Mouse (Mus musculus): Measurements from ENCODE around the gene Eprs. TPM values are rescaled to one million over a fixed set of nuclear protein-coding genes. Genes with fewer than 3 reads are reported as not detected.

Gene Eprs
- polyA plus RNA-seq, 1 experiment: 44.2 TPM

DNA sequence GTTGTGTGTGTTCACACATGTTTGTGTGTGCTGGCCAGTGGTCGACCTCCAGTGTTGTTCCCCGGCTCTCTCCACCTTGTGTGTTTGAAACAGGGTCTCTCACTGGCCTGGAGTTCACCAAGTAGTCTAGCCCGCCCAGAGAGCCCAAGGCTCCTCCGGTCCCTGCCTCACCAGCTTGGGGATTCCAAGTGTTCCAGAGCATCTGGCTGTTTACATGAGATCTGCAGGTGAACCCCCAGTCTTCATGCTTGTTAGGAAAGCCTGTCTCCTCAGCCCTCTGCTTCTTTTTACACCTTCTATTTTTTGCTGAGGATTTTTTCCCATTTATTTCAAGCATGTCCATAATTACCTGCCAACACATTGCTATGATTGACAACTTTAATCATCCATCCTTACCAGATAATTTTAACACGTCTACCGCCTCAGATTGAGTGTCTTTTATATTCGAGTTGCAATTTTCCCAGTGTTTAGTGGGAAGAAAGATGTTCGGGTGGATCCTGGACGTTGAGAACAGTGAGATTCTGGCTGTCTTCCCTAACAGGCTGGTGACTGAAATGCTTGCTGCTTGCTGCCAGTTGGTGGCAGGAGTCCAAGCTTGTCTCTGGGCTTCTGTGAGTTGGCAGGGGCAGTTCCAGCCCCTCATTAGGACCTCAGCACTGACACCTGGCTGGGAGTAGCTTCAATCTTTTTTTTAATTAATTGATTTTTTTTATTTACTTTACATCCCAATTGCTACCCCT is 76.2 kb downstream of the Eprs start:
- TF ChIP-seq MAX (IDR thresholded peaks at IDR 0.05): no peak
- TF ChIP-seq USF1 (IDR thresholded peaks at IDR 0.05; ENCODE audit: low read depth): no peak
- no peak for TF ChIP-seq MYOD1 (IDR thresholded peaks at IDR 0.05; ENCODE audit: control insufficient read depth, insufficient read length, low read depth)
- H3K27me3 ChIP-seq (ENCODE audit: control insufficient read depth, insufficient read depth, insufficient read length): peaks cover 20% of the 10 kb centered on the region
- H3K79me2 ChIP-seq (ENCODE audit: control insufficient read depth, insufficient read depth): no peaks in the 10 kb centered on the region
- no peak overlapping the region for H3K4me3 ChIP-seq (ENCODE audit: insufficient read depth, poor library complexity, severe bottlenecking)
- H3ac ChIP-seq (ENCODE audit: control insufficient read depth, insufficient read length, low read depth): no peak overlapping the region
- no peaks in the 10 kb centered on the region for H3K36me3 ChIP-seq (ENCODE audit: control insufficient read depth, insufficient read depth)
- H3K79me3 ChIP-seq (ENCODE audit: low read depth): no peaks in the 10 kb centered on the region

DNA sequence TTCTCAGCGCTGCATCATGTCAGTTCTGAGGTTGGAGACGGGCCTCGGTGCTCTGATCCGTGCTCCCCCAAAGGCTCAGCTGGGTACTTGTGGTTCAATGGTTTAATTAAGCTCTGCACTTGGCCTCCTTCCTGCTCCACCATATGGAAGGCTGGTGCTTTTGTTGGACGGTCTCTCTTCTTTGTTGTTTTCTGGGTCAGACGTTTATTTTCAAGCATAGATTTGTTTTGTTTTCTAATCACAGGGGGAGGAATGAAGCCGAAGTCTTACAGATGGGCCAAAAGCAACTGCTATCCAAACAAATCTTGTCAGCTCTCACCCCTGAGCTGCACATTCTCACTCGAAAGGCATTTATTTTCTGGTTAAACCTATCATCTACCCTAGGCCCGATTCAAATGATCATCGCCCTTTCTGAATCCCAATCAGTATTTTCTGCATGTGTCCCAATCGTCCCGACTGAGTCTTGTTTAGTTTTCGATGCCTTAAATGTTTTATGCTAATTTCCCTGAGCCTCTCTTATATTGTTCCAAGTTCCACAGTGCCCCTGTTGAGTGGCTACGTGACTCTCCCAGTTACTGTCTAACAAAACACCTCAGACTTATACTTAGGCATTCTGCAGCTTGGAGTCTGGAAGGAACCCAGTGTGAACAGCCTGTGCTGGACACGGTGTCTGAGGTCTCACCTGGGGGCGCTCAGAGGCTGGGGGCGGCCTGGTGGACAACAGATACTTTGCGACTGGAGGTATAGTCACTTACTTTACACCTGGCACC is 79.0 kb downstream of the Eprs start:
- no peak overlapping the region for H3ac ChIP-seq (ENCODE audit: control insufficient read depth, insufficient read length, low read depth)
- H3K27me3 ChIP-seq (ENCODE audit: control insufficient read depth, insufficient read depth, insufficient read length): peaks cover 20% of the 10 kb centered on the region
- no peaks in the 10 kb centered on the region for H3K79me2 ChIP-seq (ENCODE audit: control insufficient read depth, insufficient read depth)
- H3K36me3 ChIP-seq (ENCODE audit: control insufficient read depth, insufficient read depth): no peaks in the 10 kb centered on the region
- H3K4me3 ChIP-seq (ENCODE audit: insufficient read depth, poor library complexity, severe bottlenecking): no peak overlapping the region
- no peaks in the 10 kb centered on the region for H3K79me3 ChIP-seq (ENCODE audit: low read depth)
- no peak for TF ChIP-seq MAX (IDR thresholded peaks at IDR 0.05)
- TF ChIP-seq MYOD1 (IDR thresholded peaks at IDR 0.05; ENCODE audit: control insufficient read depth, insufficient read length, low read depth): no peak
- TF ChIP-seq USF1 (IDR thresholded peaks at IDR 0.05; ENCODE audit: low read depth): no peak
- TF ChIP-seq CTCF (IDR thresholded peaks at IDR 0.05; ENCODE audit: control insufficient read depth, insufficient read depth, insufficient read length): no peak
- TF ChIP-seq CEBPB (IDR thresholded peaks at IDR 0.05; ENCODE audit: low read depth): no peak
- TF ChIP-seq MYOG (IDR thresholded peaks at IDR 0.05; ENCODE audit: control insufficient read depth, extremely low read depth, insufficient read length): no peak
- no peak for TF ChIP-seq FOSL1 (IDR thresholded peaks at IDR 0.05; ENCODE audit: insufficient read depth, low read length, poor library complexity, severe bottlenecking)

DNA sequence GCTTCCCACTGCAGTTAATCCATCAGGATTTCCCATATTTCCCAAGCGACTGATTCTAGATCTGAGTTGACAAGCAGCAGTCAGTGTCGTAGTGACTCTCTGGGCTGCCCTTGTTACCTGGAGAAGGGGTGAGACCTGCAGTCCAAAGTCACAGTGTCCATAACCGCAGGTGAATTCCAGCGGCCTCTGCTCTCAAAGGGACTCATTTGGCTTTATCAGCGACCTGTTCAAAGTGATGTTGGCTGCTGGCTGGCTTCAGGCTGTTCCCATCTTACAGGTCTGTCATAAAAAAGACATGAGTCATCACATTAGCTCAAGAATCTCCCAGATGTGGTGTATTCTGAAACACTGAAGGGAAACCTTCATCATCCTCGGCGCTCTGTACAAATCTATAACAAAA is 86.1 kb downstream of the Eprs start:
- Histone ChIP-seq H3K79me3 (ENCODE audit: low read depth) (no peaks in the 10 kb centered on the region), H3K27me3 (ENCODE audit: control insufficient read depth, insufficient read depth, insufficient read length) (peaks cover 10% of the 10 kb centered on the region), H3ac (ENCODE audit: control insufficient read depth, insufficient read length, low read depth) (no peak overlapping the region), H3K79me2 (ENCODE audit: control insufficient read depth, insufficient read depth) (no peaks in the 10 kb centered on the region), H3K36me3 (ENCODE audit: control insufficient read depth, insufficient read depth) (no peaks in the 10 kb centered on the region), H3K4me3 (ENCODE audit: insufficient read depth, poor library complexity, severe bottlenecking) (no peak overlapping the region)
- TF ChIP-seq CEBPB (IDR thresholded peaks at IDR 0.05; ENCODE audit: low read depth) (no peak), CTCF (IDR thresholded peaks at IDR 0.05; ENCODE audit: control insufficient read depth, insufficient read depth, insufficient read length) (no peak), USF1 (IDR thresholded peaks at IDR 0.05; ENCODE audit: low read depth) (no peak), MYOG (IDR thresholded peaks at IDR 0.05; ENCODE audit: control insufficient read depth, extremely low read depth, insufficient read length) (no peak)

DNA sequence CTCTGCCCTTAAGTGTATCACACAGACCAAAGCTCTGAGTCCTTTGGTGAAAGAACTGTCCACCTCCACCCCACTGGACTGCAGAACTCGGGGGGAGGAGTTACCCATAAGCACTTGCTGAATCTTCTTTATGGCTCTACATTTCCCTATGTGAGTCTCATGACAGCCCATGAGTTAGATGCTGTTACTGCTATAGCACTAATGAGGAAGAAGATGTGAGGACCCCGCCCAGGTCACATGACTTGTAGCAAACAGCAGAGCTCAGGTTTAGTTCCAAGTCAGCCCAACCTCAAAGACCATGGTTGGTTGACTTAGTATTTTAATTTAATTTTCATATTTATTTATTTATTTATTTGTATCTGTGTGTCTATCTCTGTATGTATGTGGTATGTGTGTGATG is 86.9 kb downstream of the Eprs start:
- no peaks in the 10 kb centered on the region for H3K36me3 ChIP-seq (ENCODE audit: control insufficient read depth, insufficient read depth)
- H3ac ChIP-seq (ENCODE audit: control insufficient read depth, insufficient read length, low read depth): no peak overlapping the region
- H3K27me3 ChIP-seq (ENCODE audit: control insufficient read depth, insufficient read depth, insufficient read length): peaks cover 16% of the 10 kb centered on the region
- H3K4me3 ChIP-seq (ENCODE audit: insufficient read depth, poor library complexity, severe bottlenecking): no peak overlapping the region
- no peaks in the 10 kb centered on the region for H3K79me3 ChIP-seq (ENCODE audit: low read depth)
- TF ChIP-seq CEBPB (IDR thresholded peaks at IDR 0.05; ENCODE audit: low read depth): no peak
- TF ChIP-seq MYOG (IDR thresholded peaks at IDR 0.05; ENCODE audit: control insufficient read depth, extremely low read depth, insufficient read length): no peak
- no peak for TF ChIP-seq FOSL1 (IDR thresholded peaks at IDR 0.05; ENCODE audit: insufficient read depth, low read length, poor library complexity, severe bottlenecking)
- TF ChIP-seq USF1 (IDR thresholded peaks at IDR 0.05; ENCODE audit: low read depth): no peak
- no peaks in the 10 kb centered on the region for H3K79me2 ChIP-seq (ENCODE audit: control insufficient read depth, insufficient read depth)

DNA sequence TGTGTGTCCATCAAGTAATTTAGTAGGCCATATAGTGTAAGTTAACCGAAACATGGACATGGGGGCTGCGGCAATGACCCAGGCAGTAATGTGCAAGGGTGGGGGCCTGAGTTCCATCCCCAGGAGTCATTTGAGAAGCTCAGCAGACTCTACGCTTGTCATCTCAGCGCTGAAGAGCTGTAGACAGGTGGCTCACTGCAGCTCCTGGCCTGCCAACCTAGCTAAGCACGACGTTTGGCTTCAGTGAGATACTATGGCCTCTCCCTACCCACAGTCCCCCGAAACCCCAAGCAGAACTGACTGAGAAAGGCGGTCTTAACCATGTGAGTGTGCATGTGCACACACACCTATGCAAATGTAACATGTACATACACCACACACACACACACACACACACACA is 88.2 kb downstream of the Eprs start:
- no peaks in the 10 kb centered on the region for H3K79me2 ChIP-seq (ENCODE audit: control insufficient read depth, insufficient read depth)
- no peak overlapping the region for H3K4me3 ChIP-seq (ENCODE audit: insufficient read depth, poor library complexity, severe bottlenecking)
- H3K27me3 ChIP-seq (ENCODE audit: control insufficient read depth, insufficient read depth, insufficient read length): peaks cover 25% of the 10 kb centered on the region
- no peaks in the 10 kb centered on the region for H3K79me3 ChIP-seq (ENCODE audit: low read depth)
- TF ChIP-seq USF1 (IDR thresholded peaks at IDR 0.05; ENCODE audit: low read depth) (no peak), MYOG (IDR thresholded peaks at IDR 0.05; ENCODE audit: control insufficient read depth, extremely low read depth, insufficient read length) (no peak), MAX (IDR thresholded peaks at IDR 0.05) (no peak), CTCF (IDR thresholded peaks at IDR 0.05; ENCODE audit: control insufficient read depth, insufficient read depth, insufficient read length) (no peak), MYOD1 (IDR thresholded peaks at IDR 0.05; ENCODE audit: control insufficient read depth, insufficient read length, low read depth) (no peak), CEBPB (IDR thresholded peaks at IDR 0.05; ENCODE audit: low read depth) (no peak), FOSL1 (IDR thresholded peaks at IDR 0.05; ENCODE audit: insufficient read depth, low read length, poor library complexity, severe bottlenecking) (no peak)
- H3ac ChIP-seq (ENCODE audit: control insufficient read depth, insufficient read length, low read depth): no peak overlapping the region
- H3K36me3 ChIP-seq (ENCODE audit: control insufficient read depth, insufficient read depth): no peaks in the 10 kb centered on the region

DNA sequence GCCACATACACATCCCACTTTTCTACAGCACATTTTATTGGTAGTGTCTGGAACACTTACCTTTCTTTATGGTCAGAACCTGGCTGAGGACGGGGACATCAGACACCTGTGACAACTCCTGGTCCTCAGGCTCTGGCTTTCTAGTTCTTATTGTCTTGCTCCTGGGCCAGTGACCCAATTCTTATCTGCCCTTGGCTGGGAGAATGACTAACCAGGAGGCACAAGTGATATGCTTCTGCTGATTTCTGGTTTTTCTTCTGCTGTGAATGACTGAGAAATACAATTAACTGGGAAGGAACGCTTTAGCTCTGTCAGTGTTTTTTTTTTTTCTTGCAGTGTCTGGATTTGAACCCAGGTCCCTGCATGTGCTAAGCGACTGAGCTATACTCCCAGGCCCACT is 88.7 kb downstream of the Eprs start:
- no peaks in the 10 kb centered on the region for H3K36me3 ChIP-seq (ENCODE audit: control insufficient read depth, insufficient read depth)
- H3K27me3 ChIP-seq (ENCODE audit: control insufficient read depth, insufficient read depth, insufficient read length): peaks cover 25% of the 10 kb centered on the region
- no peaks in the 10 kb centered on the region for H3K79me2 ChIP-seq (ENCODE audit: control insufficient read depth, insufficient read depth)
- H3K4me3 ChIP-seq (ENCODE audit: insufficient read depth, poor library complexity, severe bottlenecking): no peak overlapping the region
- TF ChIP-seq USF1 (IDR thresholded peaks at IDR 0.05; ENCODE audit: low read depth) (no peak), MYOG (IDR thresholded peaks at IDR 0.05; ENCODE audit: control insufficient read depth, extremely low read depth, insufficient read length) (no peak), CTCF (IDR thresholded peaks at IDR 0.05; ENCODE audit: control insufficient read depth, insufficient read depth, insufficient read length) (no peak), MYOD1 (IDR thresholded peaks at IDR 0.05; ENCODE audit: control insufficient read depth, insufficient read length, low read depth) (no peak), CEBPB (IDR thresholded peaks at IDR 0.05; ENCODE audit: low read depth) (no peak), FOSL1 (IDR thresholded peaks at IDR 0.05; ENCODE audit: insufficient read depth, low read length, poor library complexity, severe bottlenecking) (no peak)
- no peaks in the 10 kb centered on the region for H3K79me3 ChIP-seq (ENCODE audit: low read depth)
- no peak overlapping the region for H3ac ChIP-seq (ENCODE audit: control insufficient read depth, insufficient read length, low read depth)
